Mouse (Mus musculus) cerebellum, adult 2 months (tissue): ENCODE data around the gene Igsf10.

ENCODE experiments used
- CTCF ChIP-seq: fragments of 200-500 bp; IDR thresholded peaks from 2 replicates; pipeline ENCODE4 v1.5.1; 2011; ENCODE audit warnings: low read depth, mild to moderate bottlenecking, control low read depth, low read length, moderate library complexity, borderline replicate concordance; ENCODE audit not compliant: insufficient read depth
- POLR2A ChIP-seq: fragments of 200-500 bp; IDR thresholded peaks from 2 replicates; pipeline ENCODE4 v1.6.1; 2011; ENCODE audit warnings: low read length, control low read depth, borderline replicate concordance; ENCODE audit not compliant: insufficient read depth

DNA sequence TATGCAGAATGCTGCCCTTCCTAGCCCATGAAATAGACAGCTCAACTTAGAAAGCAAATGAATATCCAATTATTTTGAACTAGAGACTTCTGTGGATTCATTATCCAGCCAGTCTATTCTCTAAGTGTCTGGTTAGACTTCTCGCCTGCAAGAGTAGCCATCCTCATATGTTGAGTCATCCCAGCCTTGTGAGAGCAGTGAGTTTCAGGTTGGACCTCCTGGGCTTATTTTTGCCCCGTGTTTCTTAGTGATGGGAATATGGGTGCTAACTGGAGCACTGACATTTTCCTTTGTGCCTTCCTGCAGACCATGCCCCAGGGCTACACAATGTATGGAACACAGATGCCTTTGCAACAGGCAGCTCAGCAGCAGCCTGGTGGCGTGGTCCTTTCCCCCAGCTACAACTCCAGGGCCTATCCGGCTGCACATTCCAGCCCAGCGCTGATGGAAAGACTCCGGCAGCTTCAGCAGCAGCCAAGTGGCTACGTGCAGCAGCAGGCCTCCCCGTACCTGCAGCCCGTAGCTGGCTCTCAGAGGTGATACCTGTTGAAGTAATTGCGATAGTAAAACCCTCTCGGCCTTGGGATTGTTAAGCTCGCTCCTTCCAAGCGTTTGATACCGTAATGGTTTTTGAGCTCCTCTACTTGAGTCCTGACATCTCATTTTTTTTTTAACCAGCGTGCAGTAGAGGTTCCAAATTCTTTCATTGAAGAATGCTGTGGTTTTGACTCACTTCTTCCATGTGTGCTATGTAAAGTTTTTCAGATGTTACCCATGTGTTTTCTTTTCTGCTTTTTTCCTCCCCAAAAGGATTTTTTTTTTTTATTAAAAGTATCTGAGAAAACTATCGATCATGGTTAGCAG, 48.3 kb downstream of the Igsf10 start:
- no peak for TF ChIP-seq CTCF
- TF ChIP-seq POLR2A = no peak
